Mouse (Mus musculus): Measurements from ENCODE around the gene Sept9. TPM values are rescaled to one million over a fixed set of nuclear protein-coding genes. Genes with fewer than 3 reads are reported as not detected.

The Sept9 gene
- polyA plus RNA-seq, 1 experiment from 2014 or later, result 111 TPM

DNA sequence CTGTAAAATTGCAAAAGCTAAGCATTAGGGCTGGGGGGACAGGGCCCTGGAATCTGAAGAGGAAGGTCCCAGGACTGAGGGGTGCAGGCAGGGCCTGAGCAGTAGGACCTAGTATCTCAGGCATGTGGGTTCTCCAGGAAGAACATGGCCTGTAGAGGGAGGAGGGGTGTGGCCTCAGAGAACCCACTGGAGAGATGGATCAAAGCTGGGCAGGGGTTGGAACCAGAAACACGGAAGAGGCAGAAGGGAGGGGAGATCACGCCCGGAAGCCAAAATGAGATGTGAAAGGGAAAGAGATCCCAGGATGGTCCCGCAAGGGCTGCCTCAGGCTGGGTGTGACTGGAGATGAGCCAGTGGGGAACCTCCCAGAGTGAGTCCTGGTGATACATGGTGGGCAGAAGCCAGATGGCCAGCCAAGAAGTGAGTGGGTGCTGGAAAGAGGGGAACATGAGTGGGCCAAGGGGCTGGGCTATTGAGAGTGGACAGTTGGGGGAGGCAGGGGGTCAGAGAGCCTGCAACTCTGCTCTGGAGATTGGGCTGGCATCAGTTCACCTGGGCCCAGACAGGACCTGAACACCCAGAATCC is 126.8 kb downstream of the Sept9 start:
- ATAC-seq (replicated peaks; ENCODE audit: low FRiP score) (peak; percentile 24; the same call in 1 of the 2 replicates), DNase-seq (ENCODE audit: low spot score) (no peak)
- H3K4me1 ChIP-seq (replicated peaks; ENCODE audit: control insufficient read depth, insufficient read depth, low read length), result peaks cover 80% of the 10 kb centered on the region
- H3K9me3 ChIP-seq (ENCODE audit: control insufficient read depth, low read length), result no peaks in the 10 kb centered on the region
- no peaks in the 10 kb centered on the region; the same call in 1 of the 2 replicates for H3K36me3 ChIP-seq (ENCODE audit: control insufficient read depth, insufficient read depth, low read length)
- no peaks in the 10 kb centered on the region for H3K27me3 ChIP-seq (replicated peaks; ENCODE audit: control insufficient read depth, insufficient read depth, low read length)
- H3K4me3 ChIP-seq (ENCODE audit: low read depth, low read length), result no peak overlapping the region
- peak overlapping the region; percentile 44 for H3K4me2 ChIP-seq
- no peak overlapping the region for H3K9ac ChIP-seq (ENCODE audit: low read depth, low read length)
- H3K27ac ChIP-seq (ENCODE audit: low read depth, low read length), result peak overlapping the region; percentile 71; the same call in 1 of the 2 replicates
- WGBS, result 37% methylated on average over 4 of the region's 4 CpGs

- no peaks in the 10 kb centered on the region for H3K27me3 ChIP-seq (replicated peaks; ENCODE audit: control insufficient read depth, insufficient read depth, low read length)
- H3K4me3 ChIP-seq (ENCODE audit: low read depth, low read length), result no peak overlapping the region
- DNase-seq (ENCODE audit: low spot score), result no peak
- no peak for ATAC-seq (replicated peaks; ENCODE audit: low FRiP score)
- H3K9ac ChIP-seq (ENCODE audit: low read depth, low read length), result no peak overlapping the region
- H3K4me1 ChIP-seq (replicated peaks; ENCODE audit: control insufficient read depth, insufficient read depth, low read length), result peaks cover 82% of the 10 kb centered on the region
- no peaks in the 10 kb centered on the region; the same call in 1 of the 2 replicates for H3K36me3 ChIP-seq (ENCODE audit: control insufficient read depth, insufficient read depth, low read length)
- no peaks in the 10 kb centered on the region for H3K9me3 ChIP-seq (ENCODE audit: control insufficient read depth, low read length)
- 63% methylated on average over 16 of the region's 16 CpGs for WGBS
- no peak overlapping the region; the same call in 1 of the 2 replicates for H3K4me2 ChIP-seq
- H3K27ac ChIP-seq (ENCODE audit: low read depth, low read length), result no peak overlapping the region
Measured at GRCm38 (mm10) chr11:117326867-117327600, 127.6 kb downstream of the Sept9 start.

DNA sequence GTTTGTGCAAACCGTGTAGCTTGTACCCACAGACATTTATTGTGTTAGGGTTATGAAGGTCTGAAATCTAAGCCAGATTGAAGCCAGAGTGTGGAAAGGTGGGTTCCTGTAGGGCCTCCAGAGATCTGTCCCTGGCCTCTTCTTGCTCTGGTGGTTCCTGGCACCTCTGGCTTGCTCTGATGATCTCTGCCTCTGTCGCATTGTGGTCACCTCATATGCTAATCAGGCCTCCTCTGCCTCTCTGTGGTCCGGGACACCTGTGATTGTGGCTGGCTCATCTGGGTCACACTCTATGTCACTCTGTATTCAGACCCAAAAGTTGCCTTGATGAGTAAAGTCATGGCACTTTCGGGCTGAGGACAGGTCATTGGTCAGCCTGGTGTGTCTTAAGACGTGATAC is 128.2 kb downstream of the Sept9 start:
- H3K27me3 ChIP-seq (replicated peaks; ENCODE audit: control insufficient read depth, insufficient read depth, low read length), result no peaks in the 10 kb centered on the region
- no peaks in the 10 kb centered on the region; the same call in 1 of the 2 replicates for H3K36me3 ChIP-seq (ENCODE audit: control insufficient read depth, insufficient read depth, low read length)
- no peak for DNase-seq (ENCODE audit: low spot score)
- H3K9ac ChIP-seq (ENCODE audit: low read depth, low read length), result no peak overlapping the region
- no peaks in the 10 kb centered on the region for H3K9me3 ChIP-seq (ENCODE audit: control insufficient read depth, low read length)
- no peak overlapping the region for H3K27ac ChIP-seq (ENCODE audit: low read depth, low read length)
- peaks cover 78% of the 10 kb centered on the region for H3K4me1 ChIP-seq (replicated peaks; ENCODE audit: control insufficient read depth, insufficient read depth, low read length)
- no peak overlapping the region for H3K4me3 ChIP-seq (ENCODE audit: low read depth, low read length)
- no peak for ATAC-seq (replicated peaks; ENCODE audit: low FRiP score)
- 57% methylated on average over 5 of the region's 5 CpGs for WGBS
- no peak overlapping the region for H3K4me2 ChIP-seq

DNA sequence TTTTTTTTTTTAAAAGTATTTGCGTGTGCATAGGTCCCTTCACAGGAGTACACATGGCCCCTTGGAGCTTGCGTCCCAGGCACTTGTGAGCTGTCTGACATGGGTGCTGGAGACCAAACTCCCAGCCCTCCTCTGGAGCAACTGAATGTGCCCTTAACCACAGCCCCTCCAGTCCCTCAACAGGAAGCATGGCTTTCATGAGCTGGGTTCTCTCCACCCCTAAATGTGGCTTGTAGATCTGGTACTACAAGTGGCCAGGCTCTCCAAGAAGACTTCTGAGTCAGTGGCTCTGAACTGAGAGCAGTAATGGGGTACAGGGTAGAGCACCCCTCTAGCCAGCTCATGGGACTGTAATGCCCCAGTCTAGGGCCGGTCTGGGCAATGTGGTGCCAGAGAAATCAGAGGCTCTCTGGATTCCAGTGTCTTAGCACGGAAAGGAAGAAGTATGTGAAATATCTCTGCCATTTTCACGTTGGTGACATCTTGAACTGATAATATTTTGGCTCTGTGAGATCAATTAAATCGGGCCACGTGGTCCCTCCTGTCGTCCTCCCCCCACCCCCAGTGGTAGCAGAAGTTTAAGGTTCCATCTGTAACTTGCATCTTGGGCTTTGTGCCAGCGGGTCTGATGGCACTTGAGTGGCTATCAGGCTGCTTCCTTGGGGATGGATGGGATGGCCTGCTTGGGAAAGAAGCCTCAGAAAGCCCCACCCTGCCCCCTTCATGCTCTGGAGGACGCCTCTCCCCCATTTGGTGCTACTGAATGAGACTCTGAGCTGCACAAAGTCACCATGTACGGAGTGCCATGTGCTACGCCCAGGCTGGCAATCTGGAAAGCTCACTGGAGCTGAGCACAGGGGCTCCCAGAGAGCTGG is 130.9 kb downstream of the Sept9 start:
- Histone ChIP-seq H3K4me3 (ENCODE audit: low read depth, low read length) (no peak overlapping the region; the same call in 1 of the 2 replicates), H3K4me1 (replicated peaks; ENCODE audit: control insufficient read depth, insufficient read depth, low read length) (peaks cover 77% of the 10 kb centered on the region), H3K9me3 (ENCODE audit: control insufficient read depth, low read length) (no peaks in the 10 kb centered on the region), H3K4me2 (peak overlapping the region; percentile 72), H3K9ac (ENCODE audit: low read depth, low read length) (peak overlapping the region; percentile 64), H3K27ac (ENCODE audit: low read depth, low read length) (peak overlapping the region; percentile 89), H3K27me3 (replicated peaks; ENCODE audit: control insufficient read depth, insufficient read depth, low read length) (no peaks in the 10 kb centered on the region), H3K36me3 (ENCODE audit: control insufficient read depth, insufficient read depth, low read length) (no peaks in the 10 kb centered on the region)
- DNase-seq (ENCODE audit: low spot score) (no peak), ATAC-seq (replicated peaks; ENCODE audit: low FRiP score) (0 out of 2 replicates have a peak, but pooled peaks have one; percentile 12)
- 53% methylated on average over 12 of the region's 12 CpGs for WGBS

DNA sequence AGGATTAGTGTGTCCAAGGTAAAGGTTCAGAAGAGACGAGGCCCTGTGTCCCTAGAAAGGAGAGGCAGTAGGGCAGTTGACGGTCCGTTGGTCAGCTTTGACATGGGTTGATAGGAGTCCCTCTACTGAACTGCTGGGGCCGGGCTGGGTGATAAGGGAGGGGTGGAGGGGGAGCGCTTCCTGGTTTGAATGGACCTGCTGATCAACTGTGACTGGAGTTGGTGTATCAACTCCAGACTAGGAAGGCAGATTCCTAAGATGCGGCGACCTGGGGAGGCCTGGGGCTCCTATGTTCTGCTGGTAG is 131.4 kb downstream of the Sept9 start:
- ATAC-seq (replicated peaks; ENCODE audit: low FRiP score), result peak; percentile 34

GRCm38 (mm10) chr11:117331361-117332241 is 132.1 kb downstream of the Sept9 start:
- no peaks in the 10 kb centered on the region for H3K36me3 ChIP-seq (ENCODE audit: control insufficient read depth, insufficient read depth, low read length)
- peak overlapping the region; percentile 72 for H3K4me2 ChIP-seq
- peak overlapping the region; percentile 64 for H3K9ac ChIP-seq (ENCODE audit: low read depth, low read length)
- DNase-seq (ENCODE audit: low spot score) (no peak), ATAC-seq (replicated peaks; ENCODE audit: low FRiP score) (peak; percentile 9; the same call in 1 of the 2 replicates)
- WGBS, result 3% methylated on average over 17 of the region's 17 CpGs
- H3K9me3 ChIP-seq (ENCODE audit: control insufficient read depth, low read length), result no peaks in the 10 kb centered on the region
- H3K4me1 ChIP-seq (replicated peaks; ENCODE audit: control insufficient read depth, insufficient read depth, low read length), result peaks cover 77% of the 10 kb centered on the region
- H3K27ac ChIP-seq (ENCODE audit: low read depth, low read length), result peak overlapping the region; percentile 89
- no peaks in the 10 kb centered on the region for H3K27me3 ChIP-seq (replicated peaks; ENCODE audit: control insufficient read depth, insufficient read depth, low read length)
- H3K4me3 ChIP-seq (ENCODE audit: low read depth, low read length), result peak overlapping the region; percentile 57

More for the DNA sequence above, 131.4 kb downstream of the Sept9 start:
- DNase-seq (ENCODE audit: low spot score), result no peak
- H3K9ac ChIP-seq (ENCODE audit: low read depth, low read length), result peak overlapping the region; percentile 64
- H3K36me3 ChIP-seq (ENCODE audit: control insufficient read depth, insufficient read depth, low read length), result no peaks in the 10 kb centered on the region
- peak overlapping the region; percentile 89 for H3K27ac ChIP-seq (ENCODE audit: low read depth, low read length)
- no peaks in the 10 kb centered on the region for H3K27me3 ChIP-seq (replicated peaks; ENCODE audit: control insufficient read depth, insufficient read depth, low read length)
- peaks cover 77% of the 10 kb centered on the region for H3K4me1 ChIP-seq (replicated peaks; ENCODE audit: control insufficient read depth, insufficient read depth, low read length)
- 6% methylated on average over 7 of the region's 7 CpGs for WGBS
- H3K4me3 ChIP-seq (ENCODE audit: low read depth, low read length), result peak overlapping the region; percentile 57
- peak overlapping the region; percentile 72 for H3K4me2 ChIP-seq
- no peaks in the 10 kb centered on the region for H3K9me3 ChIP-seq (ENCODE audit: control insufficient read depth, low read length)

DNA sequence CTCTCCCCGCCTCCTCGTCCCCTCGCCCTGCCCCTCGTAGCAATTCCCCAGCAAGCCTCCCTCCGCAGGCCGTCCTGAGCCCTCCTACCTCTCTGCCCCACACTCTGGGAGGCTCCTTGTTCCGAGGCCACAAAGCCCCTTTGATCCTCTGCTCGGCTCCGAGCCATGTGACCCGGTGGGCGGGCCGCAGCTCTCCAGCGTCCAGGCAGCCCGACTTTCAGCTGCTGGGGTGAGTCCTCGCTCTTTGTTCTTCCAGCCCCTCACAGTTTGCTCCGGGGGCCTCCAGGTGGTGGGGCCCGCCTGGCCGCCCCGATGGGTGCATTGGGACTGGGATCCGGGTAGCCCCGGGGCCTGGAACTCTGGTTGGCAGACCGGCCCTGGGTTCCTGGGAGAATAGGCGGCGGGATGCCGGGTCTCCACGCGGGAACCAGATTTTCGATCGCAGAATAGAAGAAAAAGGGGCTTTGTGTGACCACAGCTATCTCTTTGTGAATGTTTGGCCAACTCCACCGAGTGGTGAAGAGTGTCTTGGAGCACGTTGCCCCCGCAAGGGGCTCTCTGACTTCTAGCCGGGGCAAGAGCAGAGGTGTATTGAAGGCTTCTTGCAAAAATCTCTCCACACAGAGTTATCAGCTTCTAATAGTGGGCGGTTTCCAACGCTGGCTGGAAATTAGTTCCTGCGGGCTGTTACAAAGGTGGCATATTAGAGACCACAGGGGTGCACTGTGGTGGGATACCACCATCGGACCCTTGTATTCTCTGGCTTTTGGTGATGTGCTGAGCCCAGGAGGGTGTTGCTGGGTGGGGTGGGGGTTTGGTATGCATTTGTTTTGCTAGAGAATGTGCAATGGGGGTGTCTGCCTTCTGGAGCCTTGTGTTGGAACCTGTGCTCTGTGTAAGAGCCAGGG is 133.0 kb downstream of the Sept9 start:
- DNase-seq (ENCODE audit: low spot score), result peak; percentile 84
- H3K36me3 ChIP-seq (ENCODE audit: control insufficient read depth, insufficient read depth, low read length), result no peaks in the 10 kb centered on the region

More for the DNA sequence above, 133.0 kb downstream of the Sept9 start:
- Histone ChIP-seq H3K27me3 (replicated peaks; ENCODE audit: control insufficient read depth, insufficient read depth, low read length) (no peaks in the 10 kb centered on the region), H3K9me3 (ENCODE audit: control insufficient read depth, low read length) (no peaks in the 10 kb centered on the region), H3K9ac (ENCODE audit: low read depth, low read length) (peak overlapping the region; percentile 64), H3K4me1 (replicated peaks; ENCODE audit: control insufficient read depth, insufficient read depth, low read length) (peaks cover 75% of the 10 kb centered on the region), H3K4me2 (peak overlapping the region; percentile 72), H3K27ac (ENCODE audit: low read depth, low read length) (peak overlapping the region; percentile 89), H3K4me3 (ENCODE audit: low read depth, low read length) (peak overlapping the region; percentile 57)
- WGBS, result under 1% methylated on average over 37 of the region's 37 CpGs
- peak; percentile 54 for ATAC-seq (replicated peaks; ENCODE audit: low FRiP score)
